Mouse (Mus musculus) MEL (cell line): ENCODE results near the gene Tmem182.

Source experiments
- CHD1 ChIP-seq: IDR thresholded peaks from 2 replicates; pipeline ENCODE4 v1.6.1; 2012; ENCODE audit warnings: low read depth, mild to moderate bottlenecking, inconsistent platforms, low read length, improper control_type of control experiment
- CTCF ChIP-seq, 3 experiments: IDR thresholded peaks in 2 of 3; conservative IDR thresholded peaks in 1 of 3; 2 replicates each; pipeline ENCODE4 v1.5.1; 2011 to 2012; ENCODE audit warnings: low read length in 3 of 3, low read depth in 2 of 3, mild to moderate bottlenecking in 2 of 3, improper control_type of control experiment in 1 of 3, inconsistent platforms in 1 of 3, mixed read lengths in 1 of 3, moderate library complexity in 1 of 3; ENCODE audit not compliant: control insufficient read depth in 1 of 3, insufficient read depth in 1 of 3, poor library complexity in 1 of 3, severe bottlenecking in 1 of 3
- NELFE ChIP-seq: IDR thresholded peaks from 2 replicates; pipeline ENCODE4 v1.6.1; 2011; ENCODE audit warnings: low read depth, low read length, improper control_type of control experiment

DNA sequence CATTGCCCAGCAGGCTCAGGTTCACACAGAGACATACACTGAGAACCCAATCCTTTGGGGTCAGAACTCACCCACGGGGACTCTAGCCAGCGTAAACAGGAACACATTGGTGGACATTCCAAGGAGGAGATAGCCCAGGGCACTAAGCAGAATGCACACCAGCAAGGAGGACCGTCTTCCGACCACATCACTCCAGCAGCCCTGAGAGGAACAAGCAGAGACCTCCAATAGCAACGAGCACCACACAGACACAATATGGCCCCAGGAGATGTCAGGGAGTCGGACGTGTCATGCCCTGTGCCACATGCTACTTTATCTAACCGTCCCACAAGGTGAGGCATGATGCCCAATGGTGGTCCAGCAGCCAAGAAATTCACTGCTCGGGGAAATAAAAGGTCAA lies 21.1 kb upstream of the Tmem182 start:
- no peak for TF ChIP-seq NELFE
- TF ChIP-seq CTCF (IDR thresholded peaks at IDR 0.05 in 2 of 3, conservative IDR thresholded peaks at IDR 0.05 in 1 of 3; ENCODE audit: control insufficient read depth in 1 of 3, insufficient read depth in 1 of 3, low read depth in 2 of 3, low read length in 3 of 3, poor library complexity in 1 of 3, severe bottlenecking in 1 of 3): no peak
- TF ChIP-seq CHD1: no peak
